Mouse (Mus musculus): Measurements from ENCODE around the gene Ptges2. TPM values are rescaled to one million over a fixed set of nuclear protein-coding genes. Genes with fewer than 3 reads are reported as not detected.

The Ptges2 gene
- polyA plus RNA-seq, 1 experiment from 2014 or later: 44.9 TPM

GRCm38 (mm10) chr2:32455101-32455500 is 59.4 kb downstream of the Ptges2 start:
- Histone ChIP-seq H3K9me3 (replicated peaks) (no peaks in the 10 kb centered on the region), H3K4me1 (replicated peaks) (peaks cover 35% of the 10 kb centered on the region), H3K27me3 (replicated peaks) (no peaks in the 10 kb centered on the region), H3K4me3 (no peak overlapping the region), H3K9ac (no peak overlapping the region), H3K36me3 (peaks cover 14% of the 10 kb centered on the region), H3K27ac (ENCODE audit: poor library complexity, severe bottlenecking) (no peak overlapping the region), H3K4me2 (no peak overlapping the region)
- ATAC-seq (ENCODE audit: insufficient number of reproducible peaks, low FRiP score): no peak
- WGBS: 64% methylated on average over 8 of the region's 8 CpGs

Other genes starting within 250 kb of the Ptges2 start
- gene Prrc2b, start 244.8 kb upstream of the Ptges2 start, polyA plus RNA-seq (2016; fragmentation: Nextera tagmentation; extraction: Ambion mirVana): 54.7 and 66.5 TPM in 2 replicates
- 16.6 and 18.3 TPM in 2 replicates for gene Pomt1, start 159.3 kb upstream of the Ptges2 start, polyA plus RNA-seq (2016; fragmentation: Nextera tagmentation; extraction: Ambion mirVana)
- gene Uck1, start 135.7 kb upstream of the Ptges2 start, polyA plus RNA-seq (2016; fragmentation: Nextera tagmentation; extraction: Ambion mirVana): 42.7 and 44.2 TPM in 2 replicates
- 28.4 and 30.7 TPM in 2 replicates for gene Golga2, start 108.5 kb upstream of the Ptges2 start, polyA plus RNA-seq (2016; fragmentation: Nextera tagmentation; extraction: Ambion mirVana)
- 284 and 317 TPM in 2 replicates for gene Swi5, start 107.8 kb upstream of the Ptges2 start, polyA plus RNA-seq (2016; fragmentation: Nextera tagmentation; extraction: Ambion mirVana)
- 40.5 and 42.2 TPM in 2 replicates for gene Ciz1, start 43.6 kb upstream of the Ptges2 start, polyA plus RNA-seq (2016; fragmentation: Nextera tagmentation; extraction: Ambion mirVana)
- 6.2 and 7.6 TPM in 2 replicates for gene Dnm1, start 42.6 kb upstream of the Ptges2 start, polyA plus RNA-seq (2016; fragmentation: Nextera tagmentation; extraction: Ambion mirVana)
- 48.2 and 48.9 TPM in 2 replicates for gene 1110008P14Rik, start 14.0 kb upstream of the Ptges2 start, polyA plus RNA-seq (2016; fragmentation: Nextera tagmentation; extraction: Ambion mirVana)
- 0.14 and 0.38 TPM in 2 replicates for gene Lcn2, start 7.6 kb upstream of the Ptges2 start, polyA plus RNA-seq (2016; fragmentation: Nextera tagmentation; extraction: Ambion mirVana)
- gene Naif1, start 54.6 kb downstream of the Ptges2 start, polyA plus RNA-seq (2016; fragmentation: Nextera tagmentation; extraction: Ambion mirVana): 4.7 and 5.4 TPM in 2 replicates
- gene Slc25a25, start 55.5 kb downstream of the Ptges2 start, polyA plus RNA-seq (2016; fragmentation: Nextera tagmentation; extraction: Ambion mirVana): 13.0 and 14.3 TPM in 2 replicates
- gene Fam102a, start 139.4 kb downstream of the Ptges2 start, polyA plus RNA-seq (2016; fragmentation: Nextera tagmentation; extraction: Ambion mirVana): 7.9 and 9.0 TPM in 2 replicates
- 68.0 and 71.5 TPM in 2 replicates for gene Dpm2, start 175.0 kb downstream of the Ptges2 start, polyA plus RNA-seq (2016; fragmentation: Nextera tagmentation; extraction: Ambion mirVana)
- gene Pip5kl1, start 178.9 kb downstream of the Ptges2 start, polyA plus RNA-seq (2016; fragmentation: Nextera tagmentation; extraction: Ambion mirVana): 0.23 and 0.33 TPM in 2 replicates
- gene 9430097D07Rik, start 179.8 kb downstream of the Ptges2 start, polyA plus RNA-seq (2016; fragmentation: Nextera tagmentation; extraction: Ambion mirVana): 0.18 and 0.24 TPM in 2 replicates
- gene St6galnac4, start 191.2 kb downstream of the Ptges2 start, polyA plus RNA-seq (2016; fragmentation: Nextera tagmentation; extraction: Ambion mirVana): 45.6 and 47.2 TPM in 2 replicates
- gene St6galnac6, start 203.8 kb downstream of the Ptges2 start, polyA plus RNA-seq (2016; fragmentation: Nextera tagmentation; extraction: Ambion mirVana): 31.6 and 35.3 TPM in 2 replicates
- gene Ak1, start 225.9 kb downstream of the Ptges2 start, polyA plus RNA-seq (2016; fragmentation: Nextera tagmentation; extraction: Ambion mirVana): 285 and 294 TPM in 2 replicates

Measured in heart, embryonic 12.5 days (tissue).